Mouse (Mus musculus) layer of hippocampus, adult 18-20 months (tissue): ENCODE data around the gene Tulp2. TPM values are rescaled to one million over a fixed set of nuclear protein-coding genes. Genes with fewer than 3 reads are reported as not detected.
"Not testable (repeated sequence)": the region's sequence is repeated elsewhere in the genome, so short reads cannot be mapped to it uniquely, and the experiment has no call there.

Experiments used
- DNase-seq, 2 experiments: peaks; one replicate each; pipeline ENCODE4 v3.0.0; 2022; ENCODE audit warnings: low spot score in 2 of 2
- total RNA-seq, 2 experiments: library from RNA; stranded (reverse); gene quantifications; 2 replicates each; pipeline ENCODE4 v1.2.3; 2021

The Tulp2 gene
- total RNA-seq, 2 experiments from 2014 or later, result 0.20 TPM; not detected in 1

- no peak for DNase-seq
Observed at GRCm38 (mm10) chr7:45486761-45487415, 5.2 kb downstream of the Tulp2 start, which contains the start of gene Gm45808. Gene Gm45808 (minus strand): TSS chr7:45486811.

GRCm38 (mm10) chr7:45487861-45488292 lies 6.2 kb downstream of the Tulp2 start:
- DNase-seq, result no peak

GRCm38 (mm10) chr7:45488293-45489204 lies 6.9 kb downstream of the Tulp2 start, which contains the start of gene Dhdh:
Gene Dhdh (minus strand): TSS chr7:45488805.
- DNase-seq, result peak in 1 of 2 experiments; percentile 49

GRCm38 (mm10) chr7:45489578-45489977 lies 7.9 kb downstream of the Tulp2 start:
- DNase-seq, result no peak

- no peak for DNase-seq
Observed at GRCm38 (mm10) chr7:45490822-45491221, 9.1 kb downstream of the Tulp2 start.

GRCm38 (mm10) chr7:45491264-45491663 lies 9.6 kb downstream of the Tulp2 start:
- DNase-seq, result no peak

GRCm38 (mm10) chr7:45492225-45492844 lies 10.7 kb downstream of the Tulp2 start:
- no peak for DNase-seq

- no peak for DNase-seq
Observed at GRCm38 (mm10) chr7:45492951-45493350, 11.3 kb downstream of the Tulp2 start.

- DNase-seq, result no peak
Observed at GRCm38 (mm10) chr7:45494548-45494947, 12.9 kb downstream of the Tulp2 start.

GRCm38 (mm10) chr7:45498427-45498826 lies 16.8 kb downstream of the Tulp2 start:
- DNase-seq, result no peak

- no peak for DNase-seq
Observed at GRCm38 (mm10) chr7:45507583-45507982, 25.9 kb downstream of the Tulp2 start.

GRCm38 (mm10) chr7:45508561-45508960 lies 26.9 kb downstream of the Tulp2 start:
- DNase-seq, result no peak

GRCm38 (mm10) chr7:45509181-45509882 lies 27.7 kb downstream of the Tulp2 start:
- DNase-seq, result no peak

- peak; percentile 89 to 92 for DNase-seq
Observed at GRCm38 (mm10) chr7:45509912-45510787, 28.5 kb downstream of the Tulp2 start, which contains the start of gene Nucb1. Gene Nucb1 (minus strand): TSS chr7:45510406.

- DNase-seq, result no peak
Observed at GRCm38 (mm10) chr7:45514411-45514810, 32.7 kb downstream of the Tulp2 start.

GRCm38 (mm10) chr7:45515436-45515835 lies 33.8 kb downstream of the Tulp2 start:
- no peak for DNase-seq

GRCm38 (mm10) chr7:45516846-45517245 lies 35.2 kb downstream of the Tulp2 start:
- not testable (repeated sequence) for DNase-seq

- no peak for DNase-seq
Observed at GRCm38 (mm10) chr7:45518618-45519017, 36.9 kb downstream of the Tulp2 start.

- DNase-seq, result no peak
Observed at GRCm38 (mm10) chr7:45519345-45520120, 37.9 kb downstream of the Tulp2 start.
